Mouse (Mus musculus) layer of hippocampus, adult 8-10 months (tissue): ENCODE results near the gene Mamdc2. TPM values are rescaled to one million over a fixed set of nuclear protein-coding genes. Genes with fewer than 3 reads are reported as not detected.

Experiments
- DNase-seq, 2 experiments: peaks; one replicate each; pipeline ENCODE4 v3.0.0; 2022; ENCODE audit warnings: low spot score in 2 of 2
- total RNA-seq, 4 experiments: library from RNA; stranded (reverse); gene quantifications; 2 replicates each; pipeline ENCODE4 v1.2.4; 2022

Mamdc2 gene
- total RNA-seq, 4 experiments from 2014 or later, result 0.72 to 3.5 (median 2.1) TPM

GRCm38 (mm10) chr19:23360536-23360935, 87.7 kb downstream of the Mamdc2 start:
- no peak for DNase-seq

GRCm38 (mm10) chr19:23357253-23357652, 91.0 kb downstream of the Mamdc2 start:
- no peak for DNase-seq

- DNase-seq, result no peak
Measured at GRCm38 (mm10) chr19:23354738-23355137, 93.5 kb downstream of the Mamdc2 start.

- DNase-seq, result no peak
Measured at GRCm38 (mm10) chr19:23353881-23354401, 94.3 kb downstream of the Mamdc2 start.

- DNase-seq, result no peak
Measured at GRCm38 (mm10) chr19:23353161-23353560, 95.1 kb downstream of the Mamdc2 start.

GRCm38 (mm10) chr19:23351808-23352491, 96.3 kb downstream of the Mamdc2 start:
- no peak for DNase-seq

GRCm38 (mm10) chr19:23349930-23350329, 98.3 kb downstream of the Mamdc2 start:
- DNase-seq, result no peak

- DNase-seq, result no peak
Measured at GRCm38 (mm10) chr19:23342782-23343181, 105.5 kb downstream of the Mamdc2 start.

- DNase-seq, result no peak
Measured at GRCm38 (mm10) chr19:23332883-23333282, 115.4 kb downstream of the Mamdc2 start.

GRCm38 (mm10) chr19:23330842-23331241, 117.4 kb downstream of the Mamdc2 start:
- peak; percentile 7 to 30 for DNase-seq

GRCm38 (mm10) chr19:23329346-23329745, 118.9 kb downstream of the Mamdc2 start:
- no peak for DNase-seq

- no peak for DNase-seq
Measured at GRCm38 (mm10) chr19:23327056-23327640, 121.1 kb downstream of the Mamdc2 start.

- DNase-seq, result no peak
Measured at GRCm38 (mm10) chr19:23323107-23323506, 125.1 kb downstream of the Mamdc2 start.

- DNase-seq, result no peak
Measured at GRCm38 (mm10) chr19:23317989-23318358, 130.3 kb downstream of the Mamdc2 start.

- DNase-seq, result no peak
Measured at GRCm38 (mm10) chr19:23317295-23317988, 130.8 kb downstream of the Mamdc2 start.

GRCm38 (mm10) chr19:23316851-23317250, 131.4 kb downstream of the Mamdc2 start:
- no peak for DNase-seq

GRCm38 (mm10) chr19:23309979-23310378, 138.3 kb downstream of the Mamdc2 start:
- no peak for DNase-seq

- no peak for DNase-seq
Measured at GRCm38 (mm10) chr19:23306671-23307070, 141.6 kb downstream of the Mamdc2 start.

- peak in 1 of 2 experiments; percentile 19 for DNase-seq
Measured at GRCm38 (mm10) chr19:23299987-23300386, 148.3 kb downstream of the Mamdc2 start.

GRCm38 (mm10) chr19:23298917-23299316, 149.3 kb downstream of the Mamdc2 start:
- no peak for DNase-seq

- DNase-seq, result no peak
Measured at GRCm38 (mm10) chr19:23297191-23297590, 151.1 kb downstream of the Mamdc2 start.

- no peak for DNase-seq
Measured at GRCm38 (mm10) chr19:23289251-23289650, 159.0 kb downstream of the Mamdc2 start.
